Mouse (Mus musculus): ENCODE data around the gene Cdipt. TPM values are rescaled to one million over a fixed set of nuclear protein-coding genes. Genes with fewer than 3 reads are reported as not detected.
A peak's percentile ranks its signal among the peaks of the same experiment; 100 is the strongest.

Gene Cdipt
- total and polyA plus RNA-seq, 3 experiments: 98.4 to 151 TPM; not detected in 1

GRCm38 (mm10) chr7:126941171-126941570 is 34.5 kb upstream of the Cdipt start:
- H3K27me3 ChIP-seq (ENCODE audit: control insufficient read depth in 1 of 2, insufficient read depth in 2 of 2, low read length in 2 of 2): no peaks in the 10 kb centered on the region
- H3K4me1 ChIP-seq (ENCODE audit: control insufficient read depth in 1 of 2, insufficient read depth in 2 of 2, low read length in 2 of 2): no peaks in the 10 kb centered on the region
- H3K9me3 ChIP-seq (replicated peaks; ENCODE audit: insufficient read depth, low read length): no peaks in the 10 kb centered on the region
- peaks cover 0 to 14% of the 10 kb centered on the region in 2 experiments; a peak in 2 of 4 replicates for H3K36me3 ChIP-seq (ENCODE audit: control insufficient read depth in 1 of 2, insufficient read depth in 2 of 2, low read length in 2 of 2)
- no peak for TF ChIP-seq MAX (IDR thresholded peaks at IDR 0.05; ENCODE audit: low read length)
- 0 out of 2 replicates have a peak, but pooled peaks have one; percentile 15 for TF ChIP-seq ETS1 (IDR thresholded peaks at IDR 0.05; ENCODE audit: low read depth, low read length)
- no peak for TF ChIP-seq SIN3A (IDR thresholded peaks at IDR 0.05; ENCODE audit: low read length)
- no peak overlapping the region for H3K4me3 ChIP-seq (ENCODE audit: control insufficient read depth in 1 of 2, insufficient read depth in 1 of 2, low read depth in 2 of 2, low read length in 2 of 2)
- DNase-seq (ENCODE audit: low read depth, low spot score): peak; percentile 37
- no peak overlapping the region for H3K27ac ChIP-seq (ENCODE audit: control insufficient read depth, low read depth, low read length)
- no peak overlapping the region for H3K9ac ChIP-seq (ENCODE audit: control insufficient read depth, low read depth, low read length, poor library complexity, severe bottlenecking)
- no peaks in the 10 kb centered on the region for H3K79me2 ChIP-seq (ENCODE audit: control insufficient read depth, insufficient read depth, low read length, poor library complexity)

GRCm38 (mm10) chr7:126941801-126942200 is 33.9 kb upstream of the Cdipt start:
- Histone ChIP-seq H3K4me3 (ENCODE audit: control insufficient read depth in 1 of 2, insufficient read depth in 1 of 2, low read depth in 2 of 2, low read length in 2 of 2) (no peak overlapping the region), H3K4me1 (ENCODE audit: control insufficient read depth in 1 of 2, insufficient read depth in 2 of 2, low read length in 2 of 2) (no peaks in the 10 kb centered on the region), H3K36me3 (ENCODE audit: control insufficient read depth in 1 of 2, insufficient read depth in 2 of 2, low read length in 2 of 2) (peaks cover 0 to 8% of the 10 kb centered on the region in 2 experiments; a peak in 2 of 4 replicates), H3K79me2 (ENCODE audit: control insufficient read depth, insufficient read depth, low read length, poor library complexity) (no peaks in the 10 kb centered on the region), H3K9me3 (replicated peaks; ENCODE audit: insufficient read depth, low read length) (no peaks in the 10 kb centered on the region), H3K27me3 (ENCODE audit: control insufficient read depth in 1 of 2, insufficient read depth in 2 of 2, low read length in 2 of 2) (no peaks in the 10 kb centered on the region), H3K27ac (ENCODE audit: control insufficient read depth, low read depth, low read length) (no peak overlapping the region), H3K9ac (ENCODE audit: control insufficient read depth, low read depth, low read length, poor library complexity, severe bottlenecking) (no peak overlapping the region)
- TF ChIP-seq MYB (IDR thresholded peaks at IDR 0.05; ENCODE audit: low read depth, low read length): no peak
- TF ChIP-seq UBTF (IDR thresholded peaks at IDR 0.05; ENCODE audit: borderline replicate concordance, insufficient read depth, low read depth, low read length): no peak
- no peak for TF ChIP-seq POLR2AphosphoS2 (IDR thresholded peaks at IDR 0.05; ENCODE audit: low read length)
- TF ChIP-seq TBP (IDR thresholded peaks at IDR 0.05; ENCODE audit: low read depth, low read length): no peak
- no peak for TF ChIP-seq USF1 (IDR thresholded peaks at IDR 0.05; ENCODE audit: low read depth, low read length)
- TF ChIP-seq HCFC1 (IDR thresholded peaks at IDR 0.05; ENCODE audit: low read depth, low read length): no peak
- TF ChIP-seq NRF1 (IDR thresholded peaks at IDR 0.05; ENCODE audit: insufficient read depth, low read depth, low read length, poor library complexity, severe bottlenecking): no peak
- no peak for TF ChIP-seq ZKSCAN1 (IDR thresholded peaks at IDR 0.05; ENCODE audit: low read depth, low read length)
- TF ChIP-seq GABPA (IDR thresholded peaks at IDR 0.05; ENCODE audit: low read depth, low read length): no peak
- no peak for TF ChIP-seq USF2 (IDR thresholded peaks at IDR 0.05; ENCODE audit: borderline replicate concordance in 1 of 2, insufficient read depth in 1 of 2, low read depth in 1 of 2, low read length in 2 of 2)
- no peak for TF ChIP-seq MAX (IDR thresholded peaks at IDR 0.05; ENCODE audit: low read length)
- no peak for TF ChIP-seq ELF1 (IDR thresholded peaks at IDR 0.05; ENCODE audit: low read depth, low read length)
- DNase-seq (ENCODE audit: low read depth, low spot score): no peak

GRCm38 (mm10) chr7:126946530-126946929 is 29.2 kb upstream of the Cdipt start:
- H3K9ac ChIP-seq (ENCODE audit: control insufficient read depth, low read depth, low read length, poor library complexity, severe bottlenecking): no peak overlapping the region
- H3K27me3 ChIP-seq (ENCODE audit: control insufficient read depth in 1 of 2, insufficient read depth in 2 of 2, low read length in 2 of 2): no peaks in the 10 kb centered on the region
- H3K4me1 ChIP-seq (ENCODE audit: control insufficient read depth in 1 of 2, insufficient read depth in 2 of 2, low read length in 2 of 2): peaks cover 0 to 9% of the 10 kb centered on the region in 2 experiments; a peak in 2 of 4 replicates
- DNase-seq (ENCODE audit: low read depth, low spot score): peak; percentile 51
- H3K9me3 ChIP-seq (replicated peaks; ENCODE audit: insufficient read depth, low read length): no peaks in the 10 kb centered on the region
- no peak overlapping the region for H3K4me3 ChIP-seq (ENCODE audit: control insufficient read depth in 1 of 2, insufficient read depth in 1 of 2, low read depth in 2 of 2, low read length in 2 of 2)
- H3K79me2 ChIP-seq (ENCODE audit: control insufficient read depth, insufficient read depth, low read length, poor library complexity): no peaks in the 10 kb centered on the region
- H3K27ac ChIP-seq (ENCODE audit: control insufficient read depth, low read depth, low read length): no peak overlapping the region
- peaks cover 0 to 1% of the 10 kb centered on the region in 2 experiments; a peak in 2 of 4 replicates for H3K36me3 ChIP-seq (ENCODE audit: control insufficient read depth in 1 of 2, insufficient read depth in 2 of 2, low read length in 2 of 2)
- TF ChIP-seq TBP (IDR thresholded peaks at IDR 0.05; ENCODE audit: low read depth, low read length) (no peak), E2F4 (IDR thresholded peaks at IDR 0.05; ENCODE audit: borderline replicate concordance, low read depth, low read length) (no peak), SMC3 (IDR thresholded peaks at IDR 0.05; ENCODE audit: low read depth, low read length) (peak; percentile 83), ZC3H11A (IDR thresholded peaks at IDR 0.05; ENCODE audit: low read depth, low read length) (peak; percentile 30; the same call in 1 of the 2 replicates), CTCF (IDR thresholded peaks at IDR 0.05 in 2 of 3, conservative IDR thresholded peaks at IDR 0.05 in 1 of 3; ENCODE audit: control insufficient read depth in 1 of 3, insufficient read depth in 1 of 3, low read depth in 2 of 3, low read length in 3 of 3, poor library complexity in 1 of 3, severe bottlenecking in 1 of 3) (peak; percentile 59 to 75 (median 74)), RAD21 (IDR thresholded peaks at IDR 0.05; ENCODE audit: low read depth, low read length) (peak; percentile 54), POLR2AphosphoS5 (IDR thresholded peaks at IDR 0.05; ENCODE audit: borderline replicate concordance, low read depth, low read length) (0 out of 2 replicates have a peak, but pooled peaks have one; percentile 24)
